Mouse (Mus musculus) macrophage (primary cell): ENCODE results near the gene Mrgprg. TPM values are rescaled to one million over a fixed set of nuclear protein-coding genes. Genes with fewer than 3 reads are reported as not detected.

Experiments
- H3K27ac ChIP-seq: fragments of 350-480 bp; formaldehyde crosslinking; 2 replicates; pipeline ENCODE4 v1.9.0; 2021
- H3K36me3 ChIP-seq: fragments of 350-480 bp; formaldehyde crosslinking; 2 replicates; pipeline ENCODE4 v1.9.0; 2021; ENCODE audit errors: inconsistent target
- H3K4me3 ChIP-seq: fragments of 350-480 bp; formaldehyde crosslinking; 2 replicates; pipeline ENCODE4 v1.9.0; 2021; ENCODE audit errors: inconsistent target
- H3K79me2 ChIP-seq: fragments of 350-480 bp; formaldehyde crosslinking; 2 replicates; pipeline ENCODE4 v1.9.0; 2021; ENCODE audit errors: inconsistent target
- WGBS: methylation state at CpG from one replicate; pipeline ENCODE4 v1.1.7; 2026; ENCODE audit warnings: inconsistent platforms; ENCODE audit not compliant: missing documents; 5-methylcytosine and 5-hydroxymethylcytosine counted together
- polyA plus RNA-seq: library from polyadenylated mRNA; stranded (reverse); fragments of 250-400 nt; gene quantifications from 3 replicates; pipeline ENCODE4 v1.2.4, GENCODE M21; 2018; ENCODE audit warnings: inconsistent platforms

Mrgprg gene
- polyA plus RNA-seq, 1 experiment from 2014 or later = not detected

GRCm38 (mm10) chr7:143764876-143765530 lies 1.8 kb downstream of the Mrgprg start:
- Histone ChIP-seq H3K36me3 (no peaks in the 10 kb centered on the region), H3K27ac (no peak overlapping the region), H3K4me3 (no peak overlapping the region), H3K79me2 (no peaks in the 10 kb centered on the region)
- 9% methylated on average over 19 of the region's 19 CpGs for WGBS

- Histone ChIP-seq H3K27ac (no peak overlapping the region), H3K4me3 (no peak overlapping the region), H3K36me3 (no peaks in the 10 kb centered on the region), H3K79me2 (no peaks in the 10 kb centered on the region)
- 15% methylated on average over 3 of the region's 3 CpGs for WGBS
Observed at GRCm38 (mm10) chr7:143763794-143764193, 3.0 kb downstream of the Mrgprg start.

GRCm38 (mm10) chr7:143758956-143759355 lies 7.8 kb downstream of the Mrgprg start:
- Histone ChIP-seq H3K79me2 (no peaks in the 10 kb centered on the region), H3K4me3 (no peak overlapping the region), H3K27ac (no peak overlapping the region), H3K36me3 (no peaks in the 10 kb centered on the region)
- 86% methylated on average over 3 of the region's 3 CpGs for WGBS

GRCm38 (mm10) chr7:143757696-143758095 lies 9.1 kb downstream of the Mrgprg start:
- Histone ChIP-seq H3K27ac (no peak overlapping the region), H3K36me3 (no peaks in the 10 kb centered on the region), H3K4me3 (no peak overlapping the region), H3K79me2 (no peaks in the 10 kb centered on the region)
- WGBS = 51% methylated on average over 3 of the region's 3 CpGs

- WGBS = under 1% methylated on average over 14 of the region's 15 CpGs
- Histone ChIP-seq H3K79me2 (no peaks in the 10 kb centered on the region), H3K27ac (no peak overlapping the region), H3K4me3 (no peak overlapping the region; the same call in 1 of the 2 replicates), H3K36me3 (no peaks in the 10 kb centered on the region)
Observed at GRCm38 (mm10) chr7:143757027-143757390, 9.8 kb downstream of the Mrgprg start.

- no peak within 1 kb of the TSS; the same call in 1 of the 2 replicates for H3K4me3 ChIP-seq
- H3K27ac ChIP-seq = no peak within 1 kb of the TSS
- no peaks in the 10 kb centered on the region for H3K36me3 ChIP-seq
- H3K79me2 ChIP-seq = no peaks in the 10 kb centered on the region
- 22% methylated on average over 21 of the region's 22 CpGs for WGBS
Observed at GRCm38 (mm10) chr7:143756125-143757026, 10.4 kb downstream of the Mrgprg start, which contains the start of gene Osbpl5. TSS of gene Osbpl5 (minus strand) at chr7:143756985.

- WGBS = 74% methylated on average over 9 of the region's 9 CpGs
- Histone ChIP-seq H3K4me3 (no peak overlapping the region), H3K36me3 (no peaks in the 10 kb centered on the region), H3K79me2 (no peaks in the 10 kb centered on the region), H3K27ac (no peak overlapping the region)
Observed at GRCm38 (mm10) chr7:143755357-143756124, 11.3 kb downstream of the Mrgprg start.

GRCm38 (mm10) chr7:143753990-143754715 lies 12.6 kb downstream of the Mrgprg start:
- WGBS = 64% methylated on average over 5 of the region's 5 CpGs
- Histone ChIP-seq H3K4me3 (no peak overlapping the region), H3K36me3 (no peaks in the 10 kb centered on the region), H3K79me2 (no peaks in the 10 kb centered on the region), H3K27ac (no peak overlapping the region)

- Histone ChIP-seq H3K79me2 (no peaks in the 10 kb centered on the region), H3K36me3 (no peaks in the 10 kb centered on the region), H3K27ac (no peak overlapping the region), H3K4me3 (no peak overlapping the region)
- 80% methylated on average over 3 of the region's 3 CpGs for WGBS
Observed at GRCm38 (mm10) chr7:143752606-143753005, 14.2 kb downstream of the Mrgprg start.

GRCm38 (mm10) chr7:143752056-143752455 lies 14.7 kb downstream of the Mrgprg start:
- no peaks in the 10 kb centered on the region for H3K79me2 ChIP-seq
- no peaks in the 10 kb centered on the region for H3K36me3 ChIP-seq
- H3K27ac ChIP-seq = no peak overlapping the region
- WGBS = 86% methylated on average over 4 of the region's 4 CpGs
- no peak overlapping the region for H3K4me3 ChIP-seq

GRCm38 (mm10) chr7:143751380-143751779 lies 15.4 kb downstream of the Mrgprg start:
- WGBS = 100% methylated on average over 1 of the region's 1 CpGs
- no peak overlapping the region for H3K27ac ChIP-seq
- H3K36me3 ChIP-seq = no peaks in the 10 kb centered on the region
- no peaks in the 10 kb centered on the region for H3K79me2 ChIP-seq
- no peak overlapping the region for H3K4me3 ChIP-seq

GRCm38 (mm10) chr7:143749045-143749444 lies 17.7 kb downstream of the Mrgprg start:
- Histone ChIP-seq H3K36me3 (no peaks in the 10 kb centered on the region), H3K79me2 (no peaks in the 10 kb centered on the region), H3K4me3 (no peak overlapping the region), H3K27ac (no peak overlapping the region)
- WGBS = 90% methylated on average over 3 of the region's 3 CpGs

GRCm38 (mm10) chr7:143748041-143748868 lies 18.5 kb downstream of the Mrgprg start:
- H3K27ac ChIP-seq = no peak overlapping the region
- H3K36me3 ChIP-seq = no peaks in the 10 kb centered on the region
- 15% methylated on average over 14 of the region's 16 CpGs for WGBS
- no peaks in the 10 kb centered on the region for H3K79me2 ChIP-seq
- H3K4me3 ChIP-seq = no peak overlapping the region
